Mouse (Mus musculus): ENCODE results near the gene Galns. TPM values are rescaled to one million over a fixed set of nuclear protein-coding genes. Genes with fewer than 3 reads are reported as not detected.
"Not testable (repeated sequence)": the region's sequence is repeated elsewhere in the genome, so short reads cannot be mapped to it uniquely, and the experiment has no call there.

The Galns gene
- polyA plus RNA-seq, 1 experiment from 2014 or later: 11.1 TPM

DNA sequence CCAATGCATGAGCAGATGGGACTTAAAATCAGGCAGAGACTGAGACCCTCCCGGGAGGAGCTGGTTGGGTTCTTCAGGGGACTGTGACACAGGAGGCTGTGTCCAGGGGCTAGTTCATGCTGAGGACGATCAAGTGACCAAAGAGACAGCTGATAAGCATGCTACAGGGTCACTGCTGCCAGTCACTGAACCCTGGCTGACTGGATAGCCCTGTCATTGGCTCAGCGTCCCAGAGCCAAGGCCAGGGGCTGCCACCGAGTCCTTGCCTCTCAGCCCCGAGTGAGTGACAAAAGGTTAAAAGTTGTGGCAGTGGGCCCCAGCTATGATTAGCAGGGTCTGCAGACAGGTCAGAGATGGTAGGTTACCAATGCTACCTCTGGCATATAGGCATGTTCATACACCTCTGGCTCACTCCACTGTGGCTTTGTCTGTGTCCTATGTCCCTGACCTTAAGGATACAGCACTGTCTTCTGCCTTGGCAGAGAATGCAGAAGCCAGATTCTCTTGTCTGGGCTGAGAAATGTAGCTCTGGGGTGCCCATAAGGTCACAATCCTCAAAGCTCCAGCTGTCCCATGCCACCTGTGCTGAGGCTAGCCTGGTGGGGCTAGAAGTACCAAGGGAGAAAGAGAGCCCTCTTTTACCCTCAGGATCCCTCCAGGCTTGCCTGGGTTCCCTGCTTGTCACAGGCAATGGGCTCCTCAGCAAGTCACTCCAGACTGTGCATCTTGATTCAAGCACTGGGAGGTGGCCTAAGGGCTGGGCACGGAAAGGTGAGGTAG lies 33.1 kb upstream of the Galns start:
- no peak for ATAC-seq (ENCODE audit: extremely low read depth, insufficient number of reproducible peaks, low FRiP score, low TSS enrichment)
- Histone ChIP-seq H3K9me3 (no peaks in the 10 kb centered on the region), H3K4me1 (peaks cover 49% of the 10 kb centered on the region), H3K27me3 (replicated peaks) (peaks cover 6% of the 10 kb centered on the region), H3K9ac (no peak overlapping the region), H3K4me3 (no peak overlapping the region), H3K27ac (replicated peaks) (no peak overlapping the region), H3K4me2 (no peak overlapping the region), H3K36me3 (peaks cover 23% of the 10 kb centered on the region)
- 45% methylated on average over 6 of the region's 6 CpGs for WGBS

DNA sequence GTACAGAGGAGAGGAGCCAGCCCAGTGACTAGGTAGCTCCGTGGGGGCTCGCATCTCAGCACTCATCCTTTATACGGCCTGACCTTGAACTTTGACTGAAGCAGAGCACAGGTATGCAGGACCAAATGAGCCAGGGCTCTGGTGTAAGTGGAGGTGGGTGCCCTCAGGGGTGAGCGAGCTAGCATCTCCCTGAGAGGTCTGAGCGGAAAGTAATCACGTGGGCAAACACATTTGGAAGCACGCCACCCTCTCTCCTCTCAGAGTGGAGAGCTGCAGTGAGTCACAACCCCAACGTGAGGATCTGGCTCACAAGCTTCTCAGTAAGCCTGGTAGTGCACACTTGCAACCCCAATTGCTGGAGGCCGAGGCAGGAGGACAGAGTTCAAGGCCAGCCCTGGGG lies 30.8 kb upstream of the Galns start:
- no peaks in the 10 kb centered on the region for H3K9me3 ChIP-seq
- no peak overlapping the region for H3K4me3 ChIP-seq
- H3K27ac ChIP-seq (replicated peaks): 0 out of 2 replicates have a peak overlapping the region, but pooled peaks have one; percentile 0
- H3K36me3 ChIP-seq: peaks cover 21% of the 10 kb centered on the region
- no peak for ATAC-seq (ENCODE audit: extremely low read depth, insufficient number of reproducible peaks, low FRiP score, low TSS enrichment)
- H3K27me3 ChIP-seq (replicated peaks): peaks cover 4% of the 10 kb centered on the region
- no peak overlapping the region for H3K4me2 ChIP-seq
- 41% methylated on average over 9 of the region's 9 CpGs for WGBS
- no peak overlapping the region for H3K9ac ChIP-seq
- peaks cover 59% of the 10 kb centered on the region for H3K4me1 ChIP-seq

DNA sequence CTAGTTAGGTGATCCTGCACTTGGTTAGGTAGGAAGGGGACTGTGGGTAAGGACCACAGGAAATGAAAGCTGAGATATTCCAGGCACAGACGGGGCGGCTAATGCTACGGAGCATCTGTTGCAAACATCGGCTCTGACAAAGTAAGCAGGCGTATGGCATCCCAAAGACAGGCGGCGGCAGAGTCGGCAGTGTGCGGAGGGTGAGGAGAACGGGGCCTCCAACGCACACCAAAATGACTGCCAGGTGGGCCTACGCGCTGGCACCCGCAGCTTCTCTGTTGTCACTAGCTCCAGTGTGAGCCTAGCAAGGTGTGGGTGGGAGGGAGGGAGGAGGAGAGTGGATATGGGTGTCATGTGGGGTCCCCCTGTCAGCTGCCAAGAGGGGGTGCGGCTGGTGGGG lies 30.1 kb upstream of the Galns start:
- no peak overlapping the region for H3K4me2 ChIP-seq
- ATAC-seq (ENCODE audit: extremely low read depth, insufficient number of reproducible peaks, low FRiP score, low TSS enrichment): no peak
- H3K9me3 ChIP-seq: no peaks in the 10 kb centered on the region
- 81% methylated on average over 15 of the region's 15 CpGs for WGBS
- H3K4me3 ChIP-seq: no peak overlapping the region
- no peak overlapping the region for H3K9ac ChIP-seq
- H3K27ac ChIP-seq (replicated peaks): no peak overlapping the region
- peaks cover 4% of the 10 kb centered on the region for H3K27me3 ChIP-seq (replicated peaks)
- H3K36me3 ChIP-seq: peaks cover 21% of the 10 kb centered on the region
- H3K4me1 ChIP-seq: peaks cover 60% of the 10 kb centered on the region

DNA sequence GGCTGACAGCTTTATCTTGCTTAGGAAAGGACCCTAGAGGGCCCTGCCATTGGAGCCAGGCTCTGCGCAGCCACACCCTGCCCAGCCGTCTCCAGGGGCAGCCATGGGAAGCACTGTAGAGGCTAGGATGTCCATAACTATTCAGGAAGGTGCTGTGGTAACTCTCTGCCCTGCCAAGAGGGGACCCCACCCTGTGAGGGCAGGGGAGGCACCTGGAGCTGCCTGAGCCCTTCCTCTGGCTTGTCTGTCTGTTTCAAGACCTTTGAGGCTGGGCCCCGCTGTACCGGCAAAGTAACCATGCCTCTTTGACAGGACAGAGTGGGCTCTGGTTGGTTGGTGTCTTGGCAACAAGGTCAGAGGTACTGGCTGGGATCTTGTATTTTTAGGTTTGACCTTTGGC lies 29.6 kb upstream of the Galns start:
- H3K4me3 ChIP-seq: no peak overlapping the region
- H3K9ac ChIP-seq: no peak overlapping the region
- no peak overlapping the region for H3K27ac ChIP-seq (replicated peaks)
- 71% methylated on average over 4 of the region's 4 CpGs for WGBS
- H3K36me3 ChIP-seq: peaks cover 21% of the 10 kb centered on the region
- no peak overlapping the region for H3K4me2 ChIP-seq
- H3K27me3 ChIP-seq (replicated peaks): peaks cover 4% of the 10 kb centered on the region
- H3K4me1 ChIP-seq: peaks cover 60% of the 10 kb centered on the region
- no peaks in the 10 kb centered on the region for H3K9me3 ChIP-seq
- no peak for ATAC-seq (ENCODE audit: extremely low read depth, insufficient number of reproducible peaks, low FRiP score, low TSS enrichment)

DNA sequence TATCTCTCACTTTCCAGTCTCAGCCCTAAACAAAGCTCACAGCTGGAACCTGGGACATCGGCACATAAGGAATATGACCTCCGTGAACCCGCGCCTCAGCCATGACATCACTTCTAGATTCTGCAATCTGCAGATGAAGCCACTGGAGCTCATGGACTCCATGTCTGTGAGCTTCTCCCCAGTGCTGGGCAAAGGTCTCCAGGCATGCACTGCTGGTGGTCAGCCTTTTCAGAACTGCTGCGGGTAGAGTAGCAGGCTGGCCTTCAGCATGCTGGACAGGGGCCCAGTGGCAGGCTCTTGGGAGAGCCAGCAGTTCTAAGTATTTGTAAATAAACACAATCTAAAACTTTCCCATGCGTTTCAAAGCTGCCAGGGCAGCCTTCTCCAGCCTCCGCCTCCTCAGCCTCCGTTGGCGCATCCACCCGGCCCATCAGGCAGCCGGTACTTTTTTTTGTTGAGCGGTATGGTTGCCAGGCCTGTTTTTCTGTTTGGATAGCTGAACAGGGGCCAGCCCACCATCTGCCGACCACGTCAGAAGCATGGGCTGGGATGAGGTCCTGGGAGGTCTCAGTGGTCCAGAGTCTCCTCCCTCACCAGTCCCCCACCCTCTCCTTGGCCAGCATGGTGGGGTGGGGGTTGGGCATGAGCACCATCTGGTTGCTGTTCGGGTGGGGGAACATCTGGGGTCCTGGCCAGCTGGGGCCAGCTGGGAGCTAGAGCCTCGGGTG lies 28.4 kb upstream of the Galns start:
- Histone ChIP-seq H3K27ac (replicated peaks) (no peak overlapping the region), H3K4me3 (no peak overlapping the region), H3K9me3 (no peaks in the 10 kb centered on the region), H3K9ac (no peak overlapping the region; the same call in 1 of the 2 replicates), H3K4me2 (no peak overlapping the region), H3K4me1 (peaks cover 65% of the 10 kb centered on the region), H3K27me3 (replicated peaks) (peaks cover 4% of the 10 kb centered on the region; the same call in 1 of the 2 replicates), H3K36me3 (peaks cover 23% of the 10 kb centered on the region)
- 44% methylated on average over 16 of the region's 16 CpGs for WGBS
- ATAC-seq (ENCODE audit: extremely low read depth, insufficient number of reproducible peaks, low FRiP score, low TSS enrichment): no peak

DNA sequence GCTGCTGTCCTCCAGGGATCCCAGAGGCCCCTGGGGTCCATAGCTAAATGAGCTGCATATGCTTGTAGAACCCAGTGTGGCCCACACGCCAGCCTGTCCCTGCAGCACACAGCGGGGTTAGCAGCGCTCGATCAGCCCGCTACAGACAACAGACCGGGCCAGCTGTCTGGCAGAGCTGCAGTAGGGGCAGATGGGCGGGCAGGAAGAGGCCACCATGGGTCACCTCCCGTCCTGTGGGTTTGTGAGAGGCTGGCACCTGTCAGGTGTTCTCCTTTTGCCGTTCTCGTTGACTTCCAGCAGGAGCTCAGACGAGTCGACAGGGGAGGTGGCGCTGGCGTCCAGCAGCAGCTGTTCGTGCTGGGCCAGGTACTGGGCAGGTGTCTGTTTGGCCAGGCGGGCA lies 27.3 kb upstream of the Galns start:
- Histone ChIP-seq H3K27ac (replicated peaks) (no peak overlapping the region), H3K4me2 (no peak overlapping the region), H3K9ac (no peak overlapping the region), H3K36me3 (peaks cover 33% of the 10 kb centered on the region), H3K4me1 (peaks cover 61% of the 10 kb centered on the region), H3K27me3 (replicated peaks) (0 out of 2 replicates have a peak, but pooled peaks cover 4% of the 10 kb centered on the region), H3K4me3 (no peak overlapping the region), H3K9me3 (no peaks in the 10 kb centered on the region)
- WGBS: 79% methylated on average over 16 of the region's 16 CpGs
- no peak for ATAC-seq (ENCODE audit: extremely low read depth, insufficient number of reproducible peaks, low FRiP score, low TSS enrichment)

DNA sequence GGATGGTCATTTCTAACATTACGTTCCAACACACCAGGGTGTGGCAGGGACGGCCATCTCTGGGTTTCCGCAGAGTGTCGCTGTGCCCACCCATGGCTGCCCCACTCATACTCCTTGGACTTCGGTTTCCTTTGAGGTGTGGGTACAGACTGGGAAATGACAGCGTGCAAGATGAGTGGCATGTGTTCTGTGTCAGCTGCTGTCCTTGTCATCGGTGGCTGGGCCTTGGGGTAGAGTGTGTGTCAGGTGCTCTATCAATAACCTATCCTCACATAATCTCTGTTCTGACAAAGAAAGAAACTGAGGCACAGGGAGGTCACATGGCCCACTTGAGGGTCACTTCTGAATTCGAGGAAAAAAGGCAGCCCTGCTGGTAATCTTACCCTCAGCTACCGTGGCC lies 26.0 kb upstream of the Galns start:
- no peak overlapping the region for H3K4me2 ChIP-seq
- WGBS: 81% methylated on average over 9 of the region's 9 CpGs
- no peaks in the 10 kb centered on the region for H3K9me3 ChIP-seq
- peaks cover 45% of the 10 kb centered on the region for H3K36me3 ChIP-seq
- no peak overlapping the region for H3K4me3 ChIP-seq
- no peak for ATAC-seq (ENCODE audit: extremely low read depth, insufficient number of reproducible peaks, low FRiP score, low TSS enrichment)
- H3K27me3 ChIP-seq (replicated peaks): 0 out of 2 replicates have a peak, but pooled peaks cover 4% of the 10 kb centered on the region
- H3K9ac ChIP-seq: no peak overlapping the region; the same call in 1 of the 2 replicates
- peak overlapping the region; percentile 20; the same call in 1 of the 2 replicates for H3K27ac ChIP-seq (replicated peaks)
- peaks cover 55% of the 10 kb centered on the region for H3K4me1 ChIP-seq

DNA sequence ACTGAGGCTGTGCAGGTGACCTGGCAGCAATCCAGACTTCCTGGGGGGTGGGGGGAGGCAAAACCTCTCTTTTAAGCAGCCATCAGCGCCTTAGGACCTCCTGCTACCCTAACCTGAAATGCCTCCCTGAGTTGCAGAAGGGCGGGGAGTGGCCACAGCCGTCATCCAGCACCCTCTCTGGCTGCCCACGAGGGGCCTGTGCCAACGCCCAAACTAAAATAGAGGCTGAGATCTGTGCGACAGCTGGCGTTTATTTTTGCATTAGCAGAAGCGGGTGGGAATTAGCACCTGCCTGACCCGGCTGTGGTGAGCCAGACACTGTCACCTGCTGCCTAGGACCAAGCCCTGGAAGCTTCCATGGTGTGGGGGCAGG lies 25.5 kb upstream of the Galns start:
- 36% methylated on average over 9 of the region's 9 CpGs for WGBS
- H3K9me3 ChIP-seq: no peaks in the 10 kb centered on the region
- peak overlapping the region; percentile 20; the same call in 1 of the 2 replicates for H3K27ac ChIP-seq (replicated peaks)
- peaks cover 51% of the 10 kb centered on the region for H3K4me1 ChIP-seq
- H3K4me3 ChIP-seq: no peak overlapping the region
- H3K4me2 ChIP-seq: no peak overlapping the region
- H3K27me3 ChIP-seq (replicated peaks): 0 out of 2 replicates have a peak, but pooled peaks cover 4% of the 10 kb centered on the region
- no peak for ATAC-seq (ENCODE audit: extremely low read depth, insufficient number of reproducible peaks, low FRiP score, low TSS enrichment)
- peaks cover 41% of the 10 kb centered on the region for H3K36me3 ChIP-seq
- H3K9ac ChIP-seq: no peak overlapping the region; the same call in 1 of the 2 replicates

DNA sequence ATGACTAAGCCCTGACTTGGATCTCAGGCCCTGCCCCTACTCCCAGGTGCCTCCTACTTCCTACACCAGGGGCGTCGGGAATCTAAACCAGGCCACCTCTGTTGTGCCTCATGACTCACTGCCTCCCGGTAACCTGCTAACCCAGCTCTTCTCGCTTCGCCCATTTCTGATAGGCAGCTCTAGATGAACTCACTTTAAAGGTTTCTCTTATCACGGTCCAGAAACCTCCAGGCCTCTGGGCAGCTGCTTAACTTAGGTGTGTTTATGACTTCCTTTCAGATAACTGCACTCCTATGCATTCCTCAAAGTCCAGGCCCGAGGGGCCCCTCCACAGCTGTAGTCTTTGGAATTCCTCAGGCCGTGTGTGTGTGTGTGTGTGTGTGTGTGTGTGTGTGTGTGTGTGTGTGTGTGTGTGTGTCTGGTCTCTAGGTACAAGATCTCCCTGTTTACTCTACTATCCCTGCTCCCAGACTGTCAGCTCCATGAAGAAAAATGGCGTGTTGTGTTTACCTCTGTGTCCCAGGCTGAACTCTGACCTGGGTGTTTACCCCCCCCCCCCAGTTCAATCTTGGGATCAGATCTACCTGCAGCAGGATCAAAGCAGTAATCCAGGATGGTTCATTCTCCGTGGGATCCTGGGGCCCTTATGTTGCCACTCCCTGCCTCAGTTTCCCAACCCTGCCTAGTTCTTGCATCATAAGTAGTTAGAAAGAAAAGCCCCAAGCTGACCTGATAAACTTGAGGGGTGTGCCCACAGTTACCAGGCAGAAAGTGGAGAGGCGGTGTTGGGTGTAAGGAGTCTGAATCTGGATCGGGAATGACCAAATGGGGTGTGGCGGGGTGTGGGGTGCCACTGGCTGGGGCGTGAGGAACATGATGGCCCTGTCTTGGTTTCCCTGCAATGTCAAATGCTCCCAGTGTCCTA lies 24.9 kb upstream of the Galns start:
- WGBS: 34% methylated on average over 14 of the region's 14 CpGs
- peaks cover 47% of the 10 kb centered on the region for H3K4me1 ChIP-seq
- H3K36me3 ChIP-seq: peaks cover 41% of the 10 kb centered on the region
- no peak overlapping the region; the same call in 1 of the 2 replicates for H3K27ac ChIP-seq (replicated peaks)
- H3K4me2 ChIP-seq: no peak overlapping the region
- no peak; the same call in 1 of the 2 replicates for ATAC-seq (ENCODE audit: extremely low read depth, insufficient number of reproducible peaks, low FRiP score, low TSS enrichment)
- H3K9me3 ChIP-seq: no peaks in the 10 kb centered on the region
- H3K9ac ChIP-seq: no peak overlapping the region; the same call in 1 of the 2 replicates
- H3K27me3 ChIP-seq (replicated peaks): 0 out of 2 replicates have a peak, but pooled peaks cover 4% of the 10 kb centered on the region
- H3K4me3 ChIP-seq: no peak overlapping the region

DNA sequence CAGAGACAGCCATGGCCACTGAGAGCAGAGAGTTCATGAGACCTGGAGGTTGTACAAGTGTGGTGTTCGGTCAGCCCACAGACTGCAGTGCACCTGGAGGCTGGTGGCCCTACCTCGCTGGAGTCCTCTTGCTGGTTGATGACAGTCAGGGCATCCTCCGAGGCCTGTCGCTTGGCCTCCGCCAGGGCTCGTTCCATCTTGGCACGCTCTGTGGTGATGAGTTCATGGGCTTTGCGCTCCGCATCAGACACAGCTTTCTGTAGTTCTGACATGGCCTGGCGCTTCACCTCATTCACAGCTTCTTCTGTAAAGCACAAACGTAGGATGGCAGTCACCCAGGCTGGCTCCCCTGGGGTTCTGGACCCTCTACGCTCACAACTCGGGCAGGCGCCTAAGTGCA lies 21.9 kb upstream of the Galns start:
- H3K36me3 ChIP-seq: peaks cover 41% of the 10 kb centered on the region
- no peak overlapping the region for H3K27ac ChIP-seq (replicated peaks)
- no peak overlapping the region for H3K4me2 ChIP-seq
- 91% methylated on average over 14 of the region's 14 CpGs for WGBS
- peaks cover 30% of the 10 kb centered on the region for H3K4me1 ChIP-seq
- no peaks in the 10 kb centered on the region for H3K9me3 ChIP-seq
- H3K4me3 ChIP-seq: no peak overlapping the region
- no peak overlapping the region for H3K9ac ChIP-seq
- ATAC-seq (ENCODE audit: extremely low read depth, insufficient number of reproducible peaks, low FRiP score, low TSS enrichment): no peak
- H3K27me3 ChIP-seq (replicated peaks): 0 out of 2 replicates have a peak, but pooled peaks cover 9% of the 10 kb centered on the region

DNA sequence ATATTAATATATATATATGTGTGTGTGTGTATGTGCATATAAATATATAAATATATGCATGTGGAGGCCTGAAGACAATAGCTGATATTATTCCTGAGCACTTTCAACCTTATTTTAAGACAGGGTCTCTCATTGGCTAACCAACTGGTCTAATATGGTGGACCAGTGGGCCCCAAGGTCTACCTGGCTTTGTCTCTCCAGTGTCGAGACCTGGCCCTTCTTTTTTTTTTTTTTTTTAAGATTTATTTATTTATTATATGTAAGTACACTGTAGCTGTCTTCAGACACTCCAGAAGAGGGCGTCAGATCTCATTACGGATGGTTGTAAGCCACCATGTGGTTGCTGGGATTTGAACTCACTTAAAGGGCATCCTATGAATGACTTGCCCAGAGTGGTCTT lies 20.9 kb upstream of the Galns start:
- H3K4me3 ChIP-seq; H3K9me3 ChIP-seq; ATAC-seq (ENCODE audit: extremely low read depth, insufficient number of reproducible peaks, low FRiP score, low TSS enrichment); H3K9ac ChIP-seq; H3K27ac ChIP-seq (replicated peaks); H3K27me3 ChIP-seq (replicated peaks); H3K4me2 ChIP-seq: not testable (repeated sequence)
- 73% methylated on average over 3 of the region's 3 CpGs for WGBS
- Histone ChIP-seq H3K4me1 (peaks cover 29% of the 10 kb centered on the region), H3K36me3 (peaks cover 38% of the 10 kb centered on the region)
